Mouse (Mus musculus) heart, embryonic 16.5 days (tissue): ENCODE data around the gene Wnt1. TPM values are rescaled to one million over a fixed set of nuclear protein-coding genes. Genes with fewer than 3 reads are reported as not detected.
A peak's percentile ranks its signal among the peaks of the same experiment; 100 is the strongest.

ENCODE experiments used
- ATAC-seq: fragments of 200-750 bp; cut with Nextera tagmentation; replicated peaks from 2 replicates; pipeline ENCODE4 v1.8.0; 2017; ENCODE audit warnings: moderate number of reproducible peaks; ENCODE audit not compliant: insufficient read depth, low FRiP score; ENCODE audit errors: extremely low read depth
- H3K27ac ChIP-seq: fragments of 300-500 bp; sonication (generic); 2 replicates; pipeline ENCODE4 v1.5.1; 2014; ENCODE audit warnings: mild to moderate bottlenecking, low read length, control low read depth, moderate library complexity
- H3K27me3 ChIP-seq: fragments of 300-500 bp; sonication (generic); 2 replicates; pipeline ENCODE4 v1.6.1; 2014; ENCODE audit warnings: low read length, mixed read lengths; ENCODE audit not compliant: control insufficient read depth, insufficient read depth
- H3K36me3 ChIP-seq: fragments of 300-500 bp; sonication (generic); 2 replicates; pipeline ENCODE4 v1.6.1; 2014; ENCODE audit not compliant: control insufficient read depth, insufficient read depth
- H3K4me1 ChIP-seq: fragments of 300-500 bp; sonication (generic); 2 replicates; pipeline ENCODE4 v1.6.1; 2014; ENCODE audit warnings: low read length, mixed read lengths; ENCODE audit not compliant: control insufficient read depth, insufficient read depth
- H3K4me2 ChIP-seq: fragments of 300-500 bp; sonication (generic); 2 replicates; pipeline ENCODE4 v1.6.1; 2014; ENCODE audit warnings: low read depth, mild to moderate bottlenecking, control low read depth, low read length
- H3K4me3 ChIP-seq: fragments of 300-500 bp; sonication (generic); 2 replicates; pipeline ENCODE4 v1.5.1; 2014; ENCODE audit warnings: mild to moderate bottlenecking, control low read depth, low read length
- H3K9ac ChIP-seq: fragments of 300-500 bp; sonication (generic); 2 replicates; pipeline ENCODE4 v1.6.1; 2014; ENCODE audit warnings: low read length, control low read depth
- H3K9me3 ChIP-seq: fragments of 300-500 bp; sonication (generic); replicated peaks from 2 replicates; pipeline ENCODE4 v1.6.1; 2016; ENCODE audit warnings: low read length; ENCODE audit not compliant: control insufficient read depth
- WGBS: fragments of 180-500 bp; shearing (Covaris S2); extraction: QIAGEN DNeasy Blood & Tissue Kit; methylation state at CpG from one replicate; pipeline ENCODE4 v1.1.7; 2014; 5-methylcytosine and 5-hydroxymethylcytosine counted together
- polyA plus RNA-seq: library from polyadenylated mRNA; unstranded; fragments of >200 nt; fragmentation: Nextera tagmentation; extraction: Ambion mirVana; gene quantifications from 2 replicates; pipeline ENCODE4 v1.2.1, GENCODE M21; 2015

Gene Wnt1
- polyA plus RNA-seq, 1 experiment from 2014 or later: not detected

- Histone ChIP-seq H3K36me3 (peaks cover 46% of the 10 kb centered on the region), H3K4me3 (no peak overlapping the region), H3K9ac (no peak overlapping the region), H3K9me3 (no peaks in the 10 kb centered on the region), H3K4me2 (no peak overlapping the region), H3K4me1 (peaks cover 10% of the 10 kb centered on the region; the same call in 1 of the 2 replicates), H3K27me3 (no peaks in the 10 kb centered on the region), H3K27ac (peak overlapping the region; percentile 5; the same call in 1 of the 2 replicates)
- no peak for ATAC-seq
- WGBS: 45% methylated on average over 10 of the region's 10 CpGs
Observed at GRCm38 (mm10) chr15:98821403-98821802, 31.7 kb downstream of the Wnt1 start.

GRCm38 (mm10) chr15:98822147-98822546 lies 32.5 kb downstream of the Wnt1 start:
- Histone ChIP-seq H3K27ac (no peak overlapping the region), H3K9ac (no peak overlapping the region), H3K4me1 (peaks cover 11% of the 10 kb centered on the region), H3K9me3 (no peaks in the 10 kb centered on the region), H3K27me3 (no peaks in the 10 kb centered on the region), H3K36me3 (peaks cover 39% of the 10 kb centered on the region), H3K4me3 (no peak overlapping the region), H3K4me2 (no peak overlapping the region)
- WGBS: 91% methylated on average over 5 of the region's 5 CpGs
- ATAC-seq: no peak

- Histone ChIP-seq H3K4me1 (peaks cover 21% of the 10 kb centered on the region), H3K9ac (no peak overlapping the region), H3K4me2 (no peak overlapping the region), H3K27me3 (no peaks in the 10 kb centered on the region), H3K36me3 (peaks cover 35% of the 10 kb centered on the region), H3K27ac (no peak overlapping the region), H3K9me3 (no peaks in the 10 kb centered on the region), H3K4me3 (no peak overlapping the region)
- ATAC-seq: no peak
- WGBS: 76% methylated on average over 3 of the region's 3 CpGs
Observed at GRCm38 (mm10) chr15:98823434-98823833, 33.8 kb downstream of the Wnt1 start.

GRCm38 (mm10) chr15:98827611-98828011 lies 38.0 kb downstream of the Wnt1 start:
- Histone ChIP-seq H3K27ac (no peak overlapping the region), H3K27me3 (no peaks in the 10 kb centered on the region), H3K36me3 (peaks cover 28% of the 10 kb centered on the region), H3K9ac (peak overlapping the region; percentile 25; the same call in 1 of the 2 replicates), H3K4me1 (peaks cover 31% of the 10 kb centered on the region), H3K4me2 (no peak overlapping the region), H3K4me3 (no peak overlapping the region), H3K9me3 (no peaks in the 10 kb centered on the region)
- no peak for ATAC-seq
- WGBS: 80% methylated on average over 7 of the region's 7 CpGs

- peaks cover 36% of the 10 kb centered on the region for H3K4me1 ChIP-seq
- WGBS: under 1% methylated on average over 54 of the region's 66 CpGs
- peak; percentile 95 for ATAC-seq
Observed at GRCm38 (mm10) chr15:98830736-98831683, 41.4 kb downstream of the Wnt1 start, which contains the start of gene Prkag1. Gene Prkag1, minus strand, starts transcription at chr15:98831521.

GRCm38 (mm10) chr15:98831684-98832035 lies 42.0 kb downstream of the Wnt1 start:
- 14% methylated on average over 9 of the region's 9 CpGs for WGBS
- H3K9me3 ChIP-seq: no peaks in the 10 kb centered on the region
- peak overlapping the region; percentile 87 for H3K4me3 ChIP-seq
- peaks cover 34% of the 10 kb centered on the region for H3K36me3 ChIP-seq
- peaks cover 36% of the 10 kb centered on the region for H3K4me1 ChIP-seq
- peak overlapping the region; percentile 100 for H3K27ac ChIP-seq
- H3K27me3 ChIP-seq: no peaks in the 10 kb centered on the region
- ATAC-seq: no peak
- H3K4me2 ChIP-seq: peak overlapping the region; percentile 72
- peak overlapping the region; percentile 69 for H3K9ac ChIP-seq

More at GRCm38 (mm10) chr15:98830736-98831683, 41.4 kb downstream of the Wnt1 start, which contains the start of gene Prkag1:
- Histone ChIP-seq H3K27me3 (no peaks in the 10 kb centered on the region), H3K9me3 (no peaks in the 10 kb centered on the region), H3K36me3 (peaks cover 28% of the 10 kb centered on the region), H3K9ac (peak within 1 kb of the TSS; percentile 96), H3K27ac (peak within 1 kb of the TSS; percentile 100), H3K4me3 (peak within 1 kb of the TSS; percentile 87), H3K4me2 (peak within 1 kb of the TSS; percentile 75)

- Histone ChIP-seq H3K9ac (no peak overlapping the region), H3K4me2 (peak overlapping the region; percentile 72)
Observed at GRCm38 (mm10) chr15:98832161-98833058, 42.8 kb downstream of the Wnt1 start.

GRCm38 (mm10) chr15:98833281-98833680 lies 43.6 kb downstream of the Wnt1 start:
- Histone ChIP-seq H3K27ac (no peak overlapping the region), H3K9me3 (no peaks in the 10 kb centered on the region), H3K4me1 (peaks cover 27% of the 10 kb centered on the region), H3K4me3 (no peak overlapping the region), H3K9ac (no peak overlapping the region; the same call in 1 of the 2 replicates), H3K36me3 (peaks cover 50% of the 10 kb centered on the region), H3K27me3 (no peaks in the 10 kb centered on the region), H3K4me2 (no peak overlapping the region)
- 84% methylated on average over 11 of the region's 11 CpGs for WGBS
- ATAC-seq: no peak

More at GRCm38 (mm10) chr15:98832161-98833058, 42.8 kb downstream of the Wnt1 start:
- Histone ChIP-seq H3K4me3 (no peak overlapping the region), H3K27ac (peak overlapping the region; percentile 100), H3K4me1 (peaks cover 33% of the 10 kb centered on the region), H3K27me3 (no peaks in the 10 kb centered on the region), H3K36me3 (peaks cover 42% of the 10 kb centered on the region), H3K9me3 (no peaks in the 10 kb centered on the region)
- ATAC-seq: no peak
- WGBS: 46% methylated on average over 12 of the region's 12 CpGs
